Mouse (Mus musculus) yolk sac, embryonic 10.5 days (tissue): Measurements from ENCODE around the gene Igfbp3.
"Not testable (repeated sequence)": the region's sequence is repeated elsewhere in the genome, so short reads cannot be mapped to it uniquely, and the experiment has no call there.

Experiments
- DNase-seq: peaks from one replicate; pipeline ENCODE4 v3.0.0-alpha.2; 2017; ENCODE audit warnings: low spot score

Gene Igfbp3

GRCm38 (mm10) chr11:7213501-7214341 lies at the start of gene Igfbp3:
Gene Igfbp3, minus strand, starts transcription at chr11:7213923.
- DNase-seq: no peak

- DNase-seq: no peak
Observed at GRCm38 (mm10) chr11:7250870-7251269, 37.1 kb upstream of the Igfbp3 start.

- DNase-seq: no peak
Observed at GRCm38 (mm10) chr11:7250415-7250814, 36.7 kb upstream of the Igfbp3 start.

GRCm38 (mm10) chr11:7244782-7245181 lies 31.1 kb upstream of the Igfbp3 start:
- DNase-seq: no peak

GRCm38 (mm10) chr11:7239041-7239740 lies 25.5 kb upstream of the Igfbp3 start:
- DNase-seq: no peak

- DNase-seq: no peak
Observed at GRCm38 (mm10) chr11:7238546-7238945, 24.8 kb upstream of the Igfbp3 start.

- no peak for DNase-seq
Observed at GRCm38 (mm10) chr11:7237712-7238111, 24.0 kb upstream of the Igfbp3 start.

- no peak for DNase-seq
Observed at GRCm38 (mm10) chr11:7236751-7237150, 23.0 kb upstream of the Igfbp3 start.

- DNase-seq: no peak
Observed at GRCm38 (mm10) chr11:7234981-7235609, 21.4 kb upstream of the Igfbp3 start.

- DNase-seq: no peak
Observed at GRCm38 (mm10) chr11:7234436-7234835, 20.7 kb upstream of the Igfbp3 start.

- no peak for DNase-seq
Observed at GRCm38 (mm10) chr11:7233333-7233732, 19.6 kb upstream of the Igfbp3 start.

GRCm38 (mm10) chr11:7231958-7232357 lies 18.2 kb upstream of the Igfbp3 start:
- no peak for DNase-seq

- peak; percentile 43 for DNase-seq
Observed at GRCm38 (mm10) chr11:7230000-7230399, 16.3 kb upstream of the Igfbp3 start.

GRCm38 (mm10) chr11:7228107-7228506 lies 14.4 kb upstream of the Igfbp3 start:
- no peak for DNase-seq

GRCm38 (mm10) chr11:7226810-7227550 lies 13.3 kb upstream of the Igfbp3 start:
- no peak for DNase-seq

GRCm38 (mm10) chr11:7226200-7226599 lies 12.5 kb upstream of the Igfbp3 start:
- DNase-seq: no peak

- DNase-seq: not testable (repeated sequence)
Observed at GRCm38 (mm10) chr11:7221826-7222225, 8.1 kb upstream of the Igfbp3 start.

GRCm38 (mm10) chr11:7215703-7216102 lies 2.0 kb upstream of the Igfbp3 start:
- no peak for DNase-seq

GRCm38 (mm10) chr11:7214761-7215160 lies 1.0 kb upstream of the Igfbp3 start:
- DNase-seq: no peak

- DNase-seq: no peak
Observed at GRCm38 (mm10) chr11:7214342-7214660, 578 bp upstream of the Igfbp3 start.

- DNase-seq: no peak
Observed at GRCm38 (mm10) chr11:7213161-7213500, 592 bp downstream of the Igfbp3 start.

- DNase-seq: no peak
Observed at GRCm38 (mm10) chr11:7212126-7212798, 1.5 kb downstream of the Igfbp3 start.
